Mouse (Mus musculus) intestine, embryonic 14.5 days (tissue): Measurements from ENCODE around the gene Cgrrf1. TPM values are rescaled to one million over a fixed set of nuclear protein-coding genes. Genes with fewer than 3 reads are reported as not detected.
A peak's percentile ranks its signal among the peaks of the same experiment; 100 is the strongest.
"Not testable (repeated sequence)": the region's sequence is repeated elsewhere in the genome, so short reads cannot be mapped to it uniquely, and the experiment has no call there.

Experiments used
- ATAC-seq: fragments of 200-750 bp; cut with Nextera tagmentation; replicated peaks from 2 replicates; pipeline ENCODE4 v1.8.0; 2017; ENCODE audit warnings: low read depth, moderate number of reproducible peaks, moderate TSS enrichment, moderate library complexity; ENCODE audit not compliant: low FRiP score, low TSS enrichment
- DNase-seq: peaks from one replicate; pipeline ENCODE4 v3.0.0-alpha.2; 2018; ENCODE audit warnings: low spot score
- H3K27ac ChIP-seq: fragments of 300-500 bp; sonication (generic); 2 replicates; pipeline ENCODE4 v1.5.1; 2014; ENCODE audit warnings: low read depth, mild to moderate bottlenecking, control low read depth
- H3K27me3 ChIP-seq: fragments of 300-500 bp; sonication (generic); replicated peaks from 2 replicates; pipeline ENCODE4 v1.6.1; 2014; ENCODE audit warnings: low read length, control low read depth; ENCODE audit not compliant: control insufficient read depth, insufficient read depth
- H3K36me3 ChIP-seq: fragments of 300-500 bp; sonication (generic); 2 replicates; pipeline ENCODE4 v1.6.1; 2014; ENCODE audit warnings: low read length, control low read depth; ENCODE audit not compliant: control insufficient read depth, insufficient read depth
- H3K4me1 ChIP-seq: fragments of 300-500 bp; sonication (generic); replicated peaks from 2 replicates; pipeline ENCODE4 v1.6.1; 2014; ENCODE audit warnings: low read length, control low read depth, mixed read lengths; ENCODE audit not compliant: control insufficient read depth, insufficient read depth
- H3K4me2 ChIP-seq: fragments of 300-500 bp; sonication (generic); 2 replicates; pipeline ENCODE4 v1.6.1; 2014; ENCODE audit warnings: low read length
- H3K4me3 ChIP-seq: fragments of 300-500 bp; sonication (generic); 2 replicates; pipeline ENCODE4 v1.5.1; 2014; ENCODE audit warnings: low read depth, low read length, control low read depth, mixed read lengths
- H3K9ac ChIP-seq: fragments of 300-500 bp; sonication (generic); 2 replicates; pipeline ENCODE4 v1.6.1; 2014; ENCODE audit warnings: mild to moderate bottlenecking, low read length
- H3K9me3 ChIP-seq: fragments of 300-500 bp; sonication (generic); 2 replicates; pipeline ENCODE4 v1.6.1; 2016; ENCODE audit warnings: low read length, control low read depth; ENCODE audit not compliant: control insufficient read depth
- WGBS: fragments of 180-500 bp; shearing (Covaris S2); extraction: QIAGEN DNeasy Blood & Tissue Kit; methylation state at CpG from one replicate; pipeline ENCODE4 v1.1.7; 2014; 5-methylcytosine and 5-hydroxymethylcytosine counted together
- polyA plus RNA-seq: library from polyadenylated mRNA; unstranded; fragments of >200 nt; fragmentation: Nextera tagmentation; extraction: Ambion mirVana; gene quantifications from 2 replicates; pipeline ENCODE4 v1.2.1, GENCODE M21; 2014

Cgrrf1 gene
- polyA plus RNA-seq, 1 experiment from 2014 or later, result 28.6 TPM

DNA sequence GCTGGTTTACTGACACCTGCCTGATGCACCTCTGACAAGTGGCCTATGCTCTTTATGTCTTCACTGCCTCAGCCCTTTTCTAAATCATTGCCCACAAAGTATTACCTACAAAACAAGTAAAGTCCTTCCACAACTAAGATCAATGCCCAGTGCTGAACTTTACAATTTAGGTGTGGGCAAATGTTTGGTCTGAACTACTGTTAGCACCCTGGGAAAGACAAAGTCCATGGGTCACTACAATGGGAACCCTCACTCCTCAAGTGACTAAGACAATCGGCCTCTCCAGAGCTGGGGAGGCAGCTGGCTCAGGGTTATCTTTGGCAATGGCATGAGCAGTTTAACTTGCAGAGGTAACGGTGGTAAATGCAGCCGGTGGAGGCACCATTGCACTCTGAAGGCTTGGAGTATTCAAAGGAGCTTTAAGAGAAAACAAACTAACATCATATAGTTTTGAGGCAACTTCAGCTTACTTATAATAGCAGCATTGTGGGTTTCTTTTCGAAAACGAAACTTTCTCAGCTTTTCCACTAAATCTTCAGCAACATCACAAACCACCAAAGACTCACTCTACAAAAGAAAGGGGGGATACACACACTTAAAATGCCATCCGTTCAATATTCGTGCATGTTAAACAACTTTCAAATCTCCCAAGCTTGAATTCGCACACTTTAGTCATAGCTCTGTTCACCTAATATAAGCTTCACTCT is 14.9 kb upstream of the Cgrrf1 start:
- H3K36me3 ChIP-seq, result peaks cover 39% of the 10 kb centered on the region

DNA sequence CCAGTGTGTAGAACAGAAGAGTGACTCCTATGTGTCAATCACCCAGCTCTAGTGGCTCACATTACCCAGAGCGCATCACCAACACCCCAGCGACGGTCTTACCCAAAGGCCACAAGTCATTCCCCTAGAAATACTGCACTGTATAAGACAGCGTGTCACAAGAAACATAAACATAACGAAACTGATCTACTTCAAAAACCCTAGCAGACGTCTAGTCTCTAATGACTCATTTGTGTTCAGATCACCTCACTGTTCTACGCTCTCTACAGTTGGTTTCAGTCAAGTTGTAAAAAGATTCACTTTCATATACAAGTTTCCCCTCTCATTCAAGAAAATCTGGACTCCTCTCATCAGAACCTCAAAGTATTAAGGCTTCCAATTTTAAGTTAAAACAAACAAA is 13.2 kb upstream of the Cgrrf1 start:
- H3K4me2 ChIP-seq, result no peak overlapping the region
- H3K4me3 ChIP-seq, result no peak overlapping the region
- H3K36me3 ChIP-seq, result peaks cover 27% of the 10 kb centered on the region
- DNase-seq, result no peak
- ATAC-seq, result no peak
- H3K27ac ChIP-seq, result no peak overlapping the region
- peaks cover 10% of the 10 kb centered on the region for H3K4me1 ChIP-seq
- no peaks in the 10 kb centered on the region for H3K9me3 ChIP-seq
- 86% methylated on average over 7 of the region's 7 CpGs for WGBS
- no peak overlapping the region for H3K9ac ChIP-seq
- no peaks in the 10 kb centered on the region for H3K27me3 ChIP-seq

More for the DNA sequence above, 14.9 kb upstream of the Cgrrf1 start:
- Histone ChIP-seq H3K27me3 (no peaks in the 10 kb centered on the region), H3K9me3 (no peaks in the 10 kb centered on the region), H3K4me1 (peaks cover 10% of the 10 kb centered on the region), H3K27ac (no peak overlapping the region), H3K4me3 (no peak overlapping the region), H3K9ac (no peak overlapping the region), H3K4me2 (no peak overlapping the region)
- ATAC-seq, result no peak
- WGBS, result 96% methylated on average over 8 of the region's 8 CpGs
- DNase-seq, result no peak

DNA sequence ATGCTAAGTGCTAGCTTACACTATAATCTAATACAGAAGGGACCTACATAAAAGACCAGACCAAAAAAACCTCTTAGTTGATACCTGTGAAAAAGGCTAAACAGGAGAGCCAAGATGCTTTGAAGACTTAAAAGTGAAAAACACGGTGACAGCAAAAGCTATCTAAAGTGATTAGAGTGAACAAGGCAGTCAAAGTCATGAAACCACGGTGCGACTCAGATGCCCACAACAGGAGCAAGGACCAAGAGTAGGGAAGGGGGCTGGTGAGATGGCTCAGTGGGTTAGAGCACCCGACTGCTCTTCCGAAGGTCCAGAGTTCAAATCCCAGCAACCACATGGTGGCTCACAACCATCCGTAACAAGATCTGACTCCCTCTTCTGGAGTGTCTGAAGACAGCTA is 12.0 kb upstream of the Cgrrf1 start:
- not testable (repeated sequence) for H3K4me3 ChIP-seq, ATAC-seq, H3K4me1 ChIP-seq, H3K27me3 ChIP-seq, DNase-seq, H3K27ac ChIP-seq, H3K9ac ChIP-seq, H3K9me3 ChIP-seq, H3K4me2 ChIP-seq
- WGBS, result 89% methylated on average over 5 of the region's 6 CpGs
- H3K36me3 ChIP-seq, result peaks cover 21% of the 10 kb centered on the region

DNA sequence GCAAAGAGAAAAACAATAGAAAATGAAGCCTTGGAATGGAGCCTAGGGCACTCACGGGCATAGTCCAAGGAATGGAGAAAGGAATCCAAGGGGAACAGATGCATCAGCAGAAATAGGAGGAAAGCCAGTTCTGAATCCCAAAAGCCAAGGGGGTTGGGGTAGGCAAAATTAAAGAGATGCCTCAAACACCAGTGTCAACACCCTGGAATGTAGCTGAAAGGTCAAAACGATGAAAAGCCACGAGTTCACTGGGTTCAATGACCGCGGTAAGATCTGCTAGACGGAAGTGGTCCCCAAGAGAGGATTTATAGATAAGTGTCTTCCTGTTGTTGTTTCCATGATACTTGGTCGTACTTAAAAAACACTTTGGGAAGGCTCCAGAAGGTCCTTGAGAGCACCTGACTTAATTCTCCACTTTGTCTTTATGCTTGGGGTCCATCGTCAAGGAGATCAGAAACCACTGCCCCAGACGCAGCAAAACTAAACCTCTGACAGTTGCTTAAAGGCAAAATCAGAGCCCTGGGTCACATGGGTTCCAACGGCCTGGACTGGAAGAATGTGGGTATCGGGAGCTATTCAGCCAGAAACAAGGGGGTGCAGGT is 10.6 kb upstream of the Cgrrf1 start:
- Histone ChIP-seq H3K27me3 (no peaks in the 10 kb centered on the region), H3K36me3 (peaks cover 10% of the 10 kb centered on the region), H3K9ac (peak overlapping the region; percentile 91), H3K9me3 (no peaks in the 10 kb centered on the region), H3K4me2 (peak overlapping the region; percentile 96), H3K27ac (peak overlapping the region; percentile 89), H3K4me1 (peaks cover 10% of the 10 kb centered on the region), H3K4me3 (peak overlapping the region; percentile 95)
- under 1% methylated on average over 11 of the region's 11 CpGs for WGBS
- ATAC-seq (peak; percentile 5), DNase-seq (no peak)

DNA sequence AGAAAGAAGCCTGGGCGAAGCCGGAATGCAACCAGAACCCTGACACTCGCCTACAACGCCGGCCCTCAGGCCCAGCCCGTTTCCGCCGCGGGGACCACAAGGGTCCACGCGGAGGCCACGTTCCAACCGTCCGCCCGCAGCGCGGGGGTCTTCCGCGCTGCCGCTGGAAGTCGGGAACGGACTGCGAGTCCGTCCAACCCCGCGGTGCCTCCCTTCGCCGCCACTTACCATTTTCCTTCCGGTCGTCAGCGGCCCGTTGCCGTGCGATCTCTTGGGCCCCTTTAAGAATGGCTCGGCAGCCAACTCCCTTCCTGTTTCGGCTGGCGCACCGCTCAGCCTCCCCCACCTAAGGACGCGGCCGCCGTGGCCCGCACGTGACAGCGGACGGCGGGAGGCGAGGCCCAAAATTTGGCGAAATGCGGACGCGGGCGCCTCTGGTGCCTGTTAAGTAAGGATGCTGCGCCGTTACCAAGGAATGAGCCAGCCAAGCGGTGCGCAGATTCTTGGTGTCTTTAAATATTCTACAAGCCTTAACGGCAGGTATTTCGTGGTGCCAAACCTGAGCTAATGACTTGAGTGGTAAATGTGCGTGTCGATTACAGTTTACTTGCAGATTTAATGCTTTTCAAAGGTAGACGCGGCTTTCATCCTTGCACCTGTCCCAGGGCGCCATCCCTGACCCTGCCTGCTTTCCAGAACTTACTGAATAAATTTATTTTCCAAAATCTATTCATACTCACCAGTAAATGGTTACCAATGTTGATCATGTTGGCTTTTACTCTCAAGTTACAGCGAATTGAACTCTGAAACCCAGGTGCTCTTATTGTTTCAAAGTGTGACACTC is 9.8 kb upstream of the Cgrrf1 start, which contains the start of gene Gmfb:
Gene Gmfb, minus strand, starts transcription at position 370 of the 844 bp plus-strand sequence.
- WGBS, result 1% methylated on average over 65 of the region's 65 CpGs
- H3K9ac ChIP-seq, result peak within 1 kb of the TSS; percentile 91
- ATAC-seq (peak; percentile 96), DNase-seq (peak; percentile 97)
- peak within 1 kb of the TSS; percentile 96 for H3K4me2 ChIP-seq
- H3K27me3 ChIP-seq, result no peaks in the 10 kb centered on the region
- peak within 1 kb of the TSS; percentile 95 for H3K4me3 ChIP-seq
- H3K9me3 ChIP-seq, result no peaks in the 10 kb centered on the region
- H3K27ac ChIP-seq, result peak within 1 kb of the TSS; percentile 89
- peaks cover 10% of the 10 kb centered on the region for H3K4me1 ChIP-seq
- H3K36me3 ChIP-seq, result peaks cover 3% of the 10 kb centered on the region; the same call in 1 of the 2 replicates

DNA sequence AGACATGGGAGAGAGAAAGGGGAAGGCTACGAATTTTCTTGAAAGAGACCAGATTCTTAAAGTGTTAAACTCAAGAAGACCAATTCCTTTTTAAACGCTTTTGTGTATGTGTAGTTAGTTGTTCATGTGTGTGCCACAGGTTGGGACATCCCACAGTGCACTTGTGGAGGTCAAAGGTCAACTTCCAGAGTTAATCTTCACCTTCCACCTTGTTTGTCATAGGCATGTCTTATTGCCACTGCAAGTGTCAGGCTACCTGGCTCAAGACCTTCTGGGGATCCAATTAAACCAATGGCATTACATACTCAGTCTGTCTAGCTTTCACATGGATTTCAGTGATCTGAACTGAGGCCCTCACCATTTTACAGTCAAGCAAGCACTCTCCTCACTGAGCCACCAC is 7.9 kb upstream of the Cgrrf1 start:
- Histone ChIP-seq H3K9ac (no peak overlapping the region), H3K27me3 (no peaks in the 10 kb centered on the region), H3K27ac (no peak overlapping the region), H3K4me2 (no peak overlapping the region), H3K9me3 (no peaks in the 10 kb centered on the region), H3K4me1 (peaks cover 10% of the 10 kb centered on the region), H3K36me3 (no peaks in the 10 kb centered on the region), H3K4me3 (no peak overlapping the region)
- WGBS, result 61% methylated on average over 2 of the region's 2 CpGs
- DNase-seq, result no peak
- ATAC-seq, result no peak

DNA sequence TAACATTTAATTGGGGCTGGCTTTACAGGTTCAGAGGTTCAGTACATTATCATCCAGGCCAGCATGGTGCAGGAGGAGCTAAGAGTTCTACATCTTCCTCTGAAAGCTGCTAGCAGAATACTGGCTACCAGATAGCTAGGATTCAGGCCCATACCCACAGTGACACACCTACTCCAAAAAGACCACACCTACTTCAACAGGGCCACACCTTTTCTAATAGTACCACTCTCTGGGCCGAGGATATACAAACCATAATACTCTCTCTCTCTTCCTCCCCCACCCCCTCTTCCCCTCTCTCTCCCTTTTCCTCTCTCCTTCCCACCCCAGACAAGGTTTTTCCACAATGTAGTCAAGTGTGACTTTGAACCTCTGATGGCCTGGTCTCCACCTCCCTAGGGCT is 4.5 kb upstream of the Cgrrf1 start:
- 48% methylated on average over 1 of the region's 1 CpGs for WGBS
- Histone ChIP-seq H3K36me3 (no peaks in the 10 kb centered on the region), H3K27ac (no peak overlapping the region), H3K9ac (no peak overlapping the region), H3K4me3 (no peak overlapping the region), H3K27me3 (no peaks in the 10 kb centered on the region), H3K4me1 (peaks cover 11% of the 10 kb centered on the region; the same call in 1 of the 2 replicates), H3K9me3 (no peaks in the 10 kb centered on the region), H3K4me2 (no peak overlapping the region)
- ATAC-seq (no peak), DNase-seq (no peak)

DNA sequence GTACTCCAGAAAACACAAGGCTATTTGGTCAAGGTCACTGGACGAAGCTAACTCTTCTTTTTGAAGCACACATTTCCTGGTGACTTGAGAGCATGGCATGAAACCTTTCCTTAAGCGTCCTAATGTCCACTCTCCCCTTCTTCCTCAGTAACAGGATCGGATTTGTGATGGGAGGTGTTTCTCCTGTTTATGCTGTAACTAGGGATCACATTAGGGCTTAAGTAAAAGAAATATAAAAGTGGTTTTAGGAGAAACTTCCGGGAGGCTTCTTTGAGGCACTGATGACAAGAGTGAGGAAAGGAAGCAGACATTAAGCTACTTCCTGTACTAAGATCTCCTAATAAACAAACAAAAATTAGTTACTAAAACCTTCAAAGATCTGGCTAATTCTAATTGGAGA is 630 bp upstream of the Cgrrf1 start:
- Histone ChIP-seq H3K9me3 (no peaks in the 10 kb centered on the region), H3K4me2 (peak overlapping the region; percentile 78), H3K4me3 (peak overlapping the region; percentile 86), H3K27ac (peak overlapping the region; percentile 75), H3K36me3 (no peaks in the 10 kb centered on the region), H3K9ac (peak overlapping the region; percentile 72), H3K27me3 (no peaks in the 10 kb centered on the region), H3K4me1 (peaks cover 11% of the 10 kb centered on the region; the same call in 1 of the 2 replicates)
- WGBS, result 6% methylated on average over 4 of the region's 4 CpGs
- 0 out of 2 replicates have a peak, but pooled peaks have one; percentile 17 for ATAC-seq
- DNase-seq, result no peak
